Mouse (Mus musculus) liver, embryonic 14.5 days (tissue): ENCODE measurements around the gene Ube2k. TPM values are rescaled to one million over a fixed set of nuclear protein-coding genes. Genes with fewer than 3 reads are reported as not detected.

Experiments used
- ATAC-seq: fragments of 200-750 bp; cut with Nextera tagmentation; 2 replicates; pipeline ENCODE4 v1.8.0; 2017; ENCODE audit warnings: moderate number of reproducible peaks, mild to moderate bottlenecking, moderate library complexity; ENCODE audit not compliant: insufficient read depth
- DNase-seq, 3 experiments: peaks; one replicate each; pipeline ENCODE4 v3.0.0-alpha.2; 2012 to 2013; ENCODE audit warnings: low read depth in 3 of 3, low spot score in 3 of 3
- H3K27ac ChIP-seq: fragments of 300-500 bp; sonication (generic); 2 replicates; pipeline ENCODE4 v1.5.1; 2014; ENCODE audit warnings: moderate library complexity, mild to moderate bottlenecking, control low read depth, inconsistent platforms
- H3K27me3 ChIP-seq: fragments of 300-500 bp; sonication (generic); 2 replicates; pipeline ENCODE4 v1.6.1; 2014; ENCODE audit warnings: mild to moderate bottlenecking, low read length, moderate library complexity; ENCODE audit not compliant: control insufficient read depth, insufficient read depth
- H3K36me3 ChIP-seq: fragments of 300-500 bp; sonication (generic); replicated peaks from 2 replicates; pipeline ENCODE4 v1.6.1; 2014; ENCODE audit warnings: low read depth; ENCODE audit not compliant: control insufficient read depth, insufficient read depth
- H3K4me1 ChIP-seq, 2 experiments: fragments of 200-500 bp in 1 of 2; fragments of 300-500 bp in 1 of 2; sonication (generic) in 1 of 2; replicated peaks; 2 replicates each; pipeline ENCODE4 v1.6.1; 2012 to 2014; ENCODE audit warnings: antibody characterized with exemption in 1 of 2, inconsistent platforms in 1 of 2, low read length in 1 of 2; ENCODE audit not compliant: control insufficient read depth in 2 of 2, insufficient read depth in 2 of 2
- H3K4me2 ChIP-seq: fragments of 300-500 bp; sonication (generic); 2 replicates; pipeline ENCODE4 v1.6.1; 2014; ENCODE audit warnings: low read depth, mild to moderate bottlenecking, control low read depth, moderate library complexity
- H3K4me3 ChIP-seq, 2 experiments: fragments of 200-500 bp in 1 of 2; fragments of 300-500 bp in 1 of 2; sonication (generic) in 1 of 2; 2 replicates each; pipeline ENCODE4 v1.5.1; 2012 to 2014; ENCODE audit warnings: low read depth in 2 of 2, low read length in 2 of 2, mild to moderate bottlenecking in 2 of 2, control low read depth in 1 of 2, inconsistent platforms in 1 of 2, moderate library complexity in 1 of 2; ENCODE audit not compliant: insufficient read depth in 1 of 2
- H3K9ac ChIP-seq: fragments of 300-500 bp; sonication (generic); replicated peaks from 2 replicates; pipeline ENCODE4 v1.6.1; 2014; ENCODE audit warnings: mild to moderate bottlenecking, control low read depth, moderate library complexity
- H3K9me3 ChIP-seq: fragments of 300-500 bp; sonication (generic); 2 replicates; pipeline ENCODE4 v1.6.1; 2016; ENCODE audit warnings: low read length, mixed read lengths; ENCODE audit not compliant: control insufficient read depth
- CTCF ChIP-seq: IDR thresholded peaks from 2 replicates; pipeline ENCODE4 v1.5.1; 2016; ENCODE audit warnings: antibody characterized with exemption, low read depth, control low read depth
- EP300 ChIP-seq: IDR thresholded peaks from 2 replicates; pipeline ENCODE4 v1.6.1; 2016; ENCODE audit warnings: antibody characterized with exemption, low read depth
- WGBS: fragments of 180-500 bp; shearing (Covaris S2); extraction: QIAGEN DNeasy Blood & Tissue Kit; methylation state at CpG from one replicate; pipeline ENCODE4 v1.1.7; 2014; ENCODE audit not compliant: insufficient replicate concordance; 5-methylcytosine and 5-hydroxymethylcytosine counted together
- polyA plus RNA-seq, 2 experiments: library from polyadenylated mRNA; depleted of rRNA in 1 of 2; stranded (reverse) in 1 of 2; unstranded in 1 of 2; fragments of >200 nt; fragmentation: Nextera tagmentation in 1 of 2; extraction: Ambion mirVana in 1 of 2; gene quantifications; 2 replicates each; pipeline versions ENCODE4 v1.2.1 to v1.2.3; 2012 to 2014

Ube2k gene
- 20.4 and 60.5 TPM in 2 replicates for polyA plus RNA-seq (2012; rRNA removed)
- 64.7 and 67.2 TPM in 2 replicates for polyA plus RNA-seq (2014; fragmentation: Nextera tagmentation; extraction: Ambion mirVana)

DNA sequence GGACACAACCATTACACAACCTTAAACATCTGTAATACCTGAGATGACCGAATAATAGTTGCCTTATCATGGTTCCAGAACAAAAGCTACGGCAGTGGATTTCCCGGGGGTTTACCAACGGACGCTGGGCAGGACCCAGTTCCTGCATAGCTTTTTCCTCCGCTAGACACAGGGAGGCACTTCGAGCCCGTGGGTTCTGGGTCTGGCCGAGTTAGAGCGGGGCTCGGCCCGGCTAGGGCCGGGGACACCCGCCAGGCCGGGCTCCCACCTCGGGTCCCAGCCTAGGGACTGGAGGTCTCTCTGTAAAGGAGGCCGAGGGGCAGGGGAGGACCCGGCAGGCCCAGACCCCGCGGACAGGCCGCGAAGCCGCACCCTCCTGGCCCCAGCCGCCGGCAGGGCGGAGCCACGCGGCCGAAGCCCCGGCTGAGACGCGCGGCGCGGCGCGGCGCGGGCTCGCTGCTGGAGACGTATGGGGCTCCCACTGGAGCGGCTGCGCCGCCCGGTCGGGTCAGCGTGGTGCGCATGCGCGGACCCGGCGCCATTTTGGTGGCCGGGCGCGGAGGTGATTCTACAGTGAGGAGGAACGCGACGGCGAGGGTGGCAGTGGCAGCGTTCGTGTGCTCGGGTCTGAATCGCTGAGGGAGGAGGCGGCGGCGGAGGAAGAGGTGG is at the start of gene Ube2k, which contains the start of gene Smim14:
Gene Ube2k (plus strand): TSS at position 483 of the 669 bp plus-strand sequence.
Gene Smim14 (minus strand): TSS at position 434 of the 669 bp plus-strand sequence.
- H3K4me1 ChIP-seq, result peaks cover 6 to 8% of the 10 kb centered on the region in 2 experiments; a peak in 3 of 4 replicates
- H3K4me3 ChIP-seq, result peak within 1 kb of the TSS; percentile 94 to 95
- H3K27ac ChIP-seq, result peak within 1 kb of the TSS; percentile 90
- H3K9me3 ChIP-seq, result no peaks in the 10 kb centered on the region
- under 1% methylated on average over 65 of the region's 66 CpGs for WGBS
- DNase-seq, result peak; percentile 84 to 88 (median 87)
- H3K36me3 ChIP-seq, result no peaks in the 10 kb centered on the region
- no peaks in the 10 kb centered on the region for H3K27me3 ChIP-seq
- peak; percentile 94 for ATAC-seq
- H3K9ac ChIP-seq, result peak within 1 kb of the TSS; percentile 97
- H3K4me2 ChIP-seq, result peak within 1 kb of the TSS; percentile 90
- 0 out of 2 replicates have a peak, but pooled peaks have one; percentile 14 for TF ChIP-seq EP300
- TF ChIP-seq CTCF, result no peak

DNA sequence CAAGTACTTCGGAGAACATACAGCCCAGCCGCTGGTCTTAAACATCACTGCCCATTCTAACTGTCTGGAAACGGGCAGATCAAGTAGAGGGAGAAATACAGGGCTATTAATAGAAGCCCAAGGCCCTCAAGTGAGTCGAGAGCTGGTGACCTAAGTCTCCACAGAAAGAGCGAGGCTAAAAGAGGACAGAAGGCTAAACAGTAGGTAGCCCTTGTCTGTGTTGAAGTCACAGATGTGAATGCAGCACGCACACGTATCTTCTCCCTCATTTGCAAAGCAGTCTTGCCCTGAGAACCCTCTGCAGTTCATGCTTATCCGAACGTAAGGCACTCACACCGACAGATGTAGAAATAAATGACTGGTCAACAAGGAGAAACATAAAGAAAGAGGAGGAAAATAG is 49.7 kb upstream of the Ube2k start:
- H3K27ac ChIP-seq, result no peak overlapping the region
- H3K9me3 ChIP-seq, result no peaks in the 10 kb centered on the region
- ATAC-seq (no peak), DNase-seq (no peak)
- no peak for TF ChIP-seq EP300
- no peak for TF ChIP-seq CTCF
- WGBS, result 65% methylated on average over 10 of the region's 10 CpGs
- H3K9ac ChIP-seq, result no peak overlapping the region
- no peaks in the 10 kb centered on the region for H3K27me3 ChIP-seq
- peaks cover 0 to 13% of the 10 kb centered on the region in 2 experiments; a peak in 2 of 4 replicates for H3K4me1 ChIP-seq
- H3K36me3 ChIP-seq, result no peaks in the 10 kb centered on the region
- H3K4me3 ChIP-seq, result no peak overlapping the region
- no peak overlapping the region for H3K4me2 ChIP-seq

DNA sequence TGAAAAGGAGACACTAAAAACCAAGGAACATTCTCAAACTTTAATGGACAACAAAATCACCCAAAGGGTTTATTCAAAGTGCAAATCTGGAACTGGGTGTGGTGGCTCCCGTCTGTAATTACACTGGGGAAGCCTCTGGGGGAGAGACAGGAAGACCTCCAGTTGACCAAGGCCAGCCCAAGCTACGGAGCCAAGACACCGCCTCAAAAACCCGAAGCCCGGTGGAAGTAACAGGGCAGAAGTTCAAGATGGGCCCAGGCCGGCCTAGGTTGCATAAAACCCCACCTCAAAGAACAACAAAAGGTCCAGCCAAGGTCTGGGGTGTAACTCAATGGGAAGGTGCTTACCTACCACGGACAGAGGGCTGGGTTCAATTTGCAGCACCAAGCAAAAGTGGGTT is 48.3 kb upstream of the Ube2k start:
- DNase-seq, result no peak
- Histone ChIP-seq H3K9me3 (no peaks in the 10 kb centered on the region), H3K9ac (no peak overlapping the region), H3K27me3 (no peaks in the 10 kb centered on the region), H3K4me1 (peaks cover 3 to 19% of the 10 kb centered on the region in 2 experiments; a peak in 2 of 4 replicates), H3K36me3 (no peaks in the 10 kb centered on the region), H3K27ac (no peak overlapping the region), H3K4me2 (no peak overlapping the region), H3K4me3 (no peak overlapping the region)
- no peak for ATAC-seq
- 61% methylated on average over 7 of the region's 7 CpGs for WGBS
- no peak for TF ChIP-seq CTCF
- no peak for TF ChIP-seq EP300

DNA sequence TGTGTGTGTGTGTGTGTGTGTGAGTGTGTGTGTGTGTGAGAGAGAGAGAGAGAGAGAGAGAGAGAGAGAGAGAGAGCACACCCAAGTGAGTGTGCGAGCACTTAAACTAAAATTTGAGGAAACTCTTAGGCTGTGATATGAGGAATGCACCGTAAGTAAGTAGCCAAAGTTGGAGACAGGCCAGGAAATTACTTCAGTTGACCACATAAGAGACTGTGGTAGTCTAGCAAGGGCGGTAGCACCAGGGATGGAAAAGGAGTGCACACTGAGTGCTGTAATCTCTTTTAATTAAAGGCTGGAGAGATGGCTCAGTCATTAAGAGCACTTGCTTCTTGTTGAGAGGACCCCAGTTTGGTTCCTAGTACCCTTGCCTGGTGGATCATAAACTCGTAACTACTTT is 47.2 kb upstream of the Ube2k start:
- no peak for DNase-seq
- no peak for TF ChIP-seq CTCF
- no peak for TF ChIP-seq EP300
- H3K9me3 ChIP-seq, result no peaks in the 10 kb centered on the region
- H3K4me3 ChIP-seq, result no peak overlapping the region
- peaks cover 3 to 17% of the 10 kb centered on the region in 2 experiments; a peak in 2 of 4 replicates for H3K4me1 ChIP-seq
- no peak for ATAC-seq
- 65% methylated on average over 4 of the region's 4 CpGs for WGBS
- H3K9ac ChIP-seq, result no peak overlapping the region
- H3K36me3 ChIP-seq, result no peaks in the 10 kb centered on the region
- H3K4me2 ChIP-seq, result no peak overlapping the region
- no peaks in the 10 kb centered on the region for H3K27me3 ChIP-seq
- H3K27ac ChIP-seq, result no peak overlapping the region
